Mouse (Mus musculus) retina, adult 2 months (tissue): ENCODE data around the gene Prss23.

Source experiments
- DNase-seq: peaks from one replicate; pipeline ENCODE4 v3.0.0-alpha.2; 2012; ENCODE audit warnings: low read depth, low spot score

Gene Prss23

GRCm38 (mm10) chr7:89526731-89527429 is at the start of gene Prss23:
Gene Prss23, minus strand, starts transcription at chr7:89527187.
- no peak for DNase-seq

GRCm38 (mm10) chr7:89576127-89576526 is 49.1 kb upstream of the Prss23 start:
- no peak for DNase-seq

- DNase-seq, result no peak
Observed at GRCm38 (mm10) chr7:89564569-89564968, 37.6 kb upstream of the Prss23 start.

GRCm38 (mm10) chr7:89563501-89563900 is 36.5 kb upstream of the Prss23 start:
- no peak for DNase-seq

GRCm38 (mm10) chr7:89562140-89562539 is 35.2 kb upstream of the Prss23 start:
- DNase-seq, result no peak

- DNase-seq, result no peak
Observed at GRCm38 (mm10) chr7:89560939-89561338, 34.0 kb upstream of the Prss23 start.

GRCm38 (mm10) chr7:89559633-89560032 is 32.6 kb upstream of the Prss23 start:
- no peak for DNase-seq

- DNase-seq, result no peak
Observed at GRCm38 (mm10) chr7:89559105-89559504, 32.1 kb upstream of the Prss23 start.

- DNase-seq, result no peak
Observed at GRCm38 (mm10) chr7:89558446-89559039, 31.6 kb upstream of the Prss23 start.

GRCm38 (mm10) chr7:89557056-89557455 is 30.1 kb upstream of the Prss23 start:
- DNase-seq, result no peak

GRCm38 (mm10) chr7:89556652-89557051 is 29.7 kb upstream of the Prss23 start:
- no peak for DNase-seq

- DNase-seq, result no peak
Observed at GRCm38 (mm10) chr7:89555170-89555569, 28.2 kb upstream of the Prss23 start.

GRCm38 (mm10) chr7:89554068-89554467 is 27.1 kb upstream of the Prss23 start:
- no peak for DNase-seq

- no peak for DNase-seq
Observed at GRCm38 (mm10) chr7:89540976-89541375, 14.0 kb upstream of the Prss23 start.

GRCm38 (mm10) chr7:89539391-89539790 is 12.4 kb upstream of the Prss23 start:
- no peak for DNase-seq

- DNase-seq, result no peak
Observed at GRCm38 (mm10) chr7:89527430-89527856, 456 bp upstream of the Prss23 start.

- DNase-seq, result no peak
Observed at GRCm38 (mm10) chr7:89523816-89524215, 3.2 kb downstream of the Prss23 start.

GRCm38 (mm10) chr7:89522170-89522569 is 4.8 kb downstream of the Prss23 start:
- no peak for DNase-seq

GRCm38 (mm10) chr7:89517460-89518390 is 9.3 kb downstream of the Prss23 start:
- no peak for DNase-seq

GRCm38 (mm10) chr7:89516551-89517459 is 10.2 kb downstream of the Prss23 start:
- DNase-seq, result no peak

GRCm38 (mm10) chr7:89511921-89512514 is 15.0 kb downstream of the Prss23 start:
- DNase-seq, result no peak
